ENCODE assay signal across 8 mouse cellular contexts in genomic region chr3:132683447-132684230, GRCm38 (mm10). TPM values are rescaled to one million over a fixed set of nuclear protein-coding genes. Genes with fewer than 3 reads are reported as not detected.
A peak's percentile ranks its signal among the peaks of the same experiment; 100 is the strongest.
DNase-seq lines count a peak whose midpoint lies in the region; ATAC-seq and TF ChIP-seq lines count a peak whose summit lies in the region.

TSS of gene Tbck (plus strand) at chr3:132684144.

- no peaks in the 10 kb centered on the region for H3K9me3 ChIP-seq in megakaryocyte, embryonic 14.5 days

- H3K27ac ChIP-seq in cortical plate, adult 2 months (ENCODE audit: insufficient read depth, low read length): peak within 1 kb of the TSS; percentile 99

- H3K36me3 ChIP-seq in megakaryocyte, embryonic 14.5 days (replicated peaks; ENCODE audit: low read length): peaks cover 21% of the 10 kb centered on the region

- TF ChIP-seq CTCF in cortical plate, adult 2 months (IDR thresholded peaks at IDR 0.05; ENCODE audit: extremely low read depth, insufficient read depth, low read length): no peak

- no peaks in the 10 kb centered on the region for H3K27me3 ChIP-seq in megakaryocyte, embryonic 14.5 days (replicated peaks)

- peak; percentile 85 to 87 for DNase-seq in gastrocnemius, adult 8-10 months (ENCODE audit: low spot score in 2 of 2)
- peak; percentile 70 for DNase-seq in hindlimb bud, embryonic 11.5 days (ENCODE audit: extremely low spot score, low read depth, low spot score)
- peak; percentile 89 to 92 for DNase-seq in left cerebral cortex, adult 8-10 months (ENCODE audit: low spot score in 2 of 2)
- DNase-seq in right cerebral cortex, postnatal 10 days (ENCODE audit: low spot score in 2 of 2): peak; percentile 95 to 96
- peak; percentile 93 for DNase-seq in urinary bladder, postnatal 25 days (ENCODE audit: low spot score)

- peaks cover 2% of the 10 kb centered on the region for H3K4me1 ChIP-seq in cortical plate, adult 2 months (ENCODE audit: control insufficient read depth, insufficient read depth, low read length)
- H3K4me1 ChIP-seq in megakaryocyte, embryonic 14.5 days: peaks cover 30% of the 10 kb centered on the region

- peak; percentile 61 for TF ChIP-seq POLR2A in cortical plate, adult 2 months (IDR thresholded peaks at IDR 0.05; ENCODE audit: extremely low read depth, insufficient read depth, low read length)

- H3K4me3 ChIP-seq in cortical plate, adult 2 months (ENCODE audit: insufficient read depth, low read length): peak within 1 kb of the TSS; percentile 88
- H3K4me3 ChIP-seq in megakaryocyte, embryonic 14.5 days (replicated peaks): peak within 1 kb of the TSS; percentile 96

- peak; percentile 94 for ATAC-seq in activated CD4-positive, CD25-positive, alpha-beta regulatory T cell, adult 4 months

RNA-seq across cellular contexts. Expression of gene Tbck, which starts in this region (rescaled TPM):
- 10 to 100 TPM; 28.0 to 31.0 TPM for polyA plus RNA-seq in activated CD4-positive, CD25-positive, alpha-beta regulatory T cell, adult 4 months (2017; shearing (Covaris generic))
- 10.9 and 11.1 TPM in 2 replicates for polyA plus RNA-seq in cortical plate, adult 2 months (2012; rRNA removed)
- total RNA-seq in gastrocnemius, adult 8-10 months (2022): 10 to 100 TPM in 1 of 4 experiments, 1 to 10 TPM in 3; 8.4 to 10.4 (median 9.2) TPM
- 10 to 100 TPM; 27.9 to 36.1 (median 32.8) TPM for total RNA-seq in left cerebral cortex, adult 8-10 months (2022)
- polyA plus RNA-seq in megakaryocyte, embryonic 14.5 days (2012; ENCODE audit: insufficient read depth, low replicate concordance): 1.2 and 3.3 TPM in 2 replicates

Comparison
In these comparisons a context has a peak if more than half of its experiments do, and no peak if none do; other contexts are left out.
1. Peak in every context shown above with its lines: DNase-seq, ATAC-seq, H3K4me3 ChIP-seq and H3K27ac ChIP-seq.